Comparison of ENCODE assay signal across 9 mouse cellular contexts in genomic region chr9:48314194-48314593, GRCm38 (mm10). TPM values are rescaled to one million over a fixed set of nuclear protein-coding genes. Genes with fewer than 3 reads are reported as not detected.
DNase-seq lines count a peak whose midpoint lies in the region; ATAC-seq and TF ChIP-seq lines count a peak whose summit lies in the region.
"Had no signal": no experiment of that assay in that cellular context is flagged by ENCODE, and none has a peak within 500 bp of the region (broad histone marks: within the 10 kb centered on the region; RNA-seq: fewer than 3 reads in every experiment).

No protein-coding gene starts in this region.

- ATAC-seq in forebrain, embryonic 14.5 days = no peak
- ATAC-seq in forebrain, embryonic 12.5 days (ENCODE audit: low FRiP score) = no peak
- ATAC-seq in hindbrain, embryonic 13.5 days (ENCODE audit: low FRiP score) = no peak

- H3K27ac ChIP-seq in forebrain, embryonic 14.5 days (ENCODE audit: low read depth, low read length) = no peak overlapping the region
- H3K27ac ChIP-seq in forebrain, embryonic 12.5 days = no peak overlapping the region
- H3K27ac ChIP-seq in hindbrain, embryonic 13.5 days = no peak overlapping the region
- H3K27ac ChIP-seq in small intestine, adult 2 months (ENCODE audit: insufficient read depth, low read depth, low read length) = 0 out of 2 replicates have a peak overlapping the region, but pooled peaks have one; percentile 35
- H3K27ac ChIP-seq: limb, embryonic 13.5 days had no signal

- intact Hi-C loops in left cerebral cortex, postnatal 25 days (cut with DNase I) = no loop called here

- no peak overlapping the region for H3K9ac ChIP-seq in forebrain, embryonic 14.5 days (ENCODE audit: low read length)
- H3K9ac ChIP-seq in forebrain, embryonic 12.5 days = no peak overlapping the region
- H3K9ac ChIP-seq in hindbrain, embryonic 13.5 days = no peak overlapping the region
- H3K9ac ChIP-seq: limb, embryonic 13.5 days had no signal

- no peak overlapping the region for H3K4me3 ChIP-seq in forebrain, embryonic 14.5 days (ENCODE audit: low read depth, low read length)
- no peak overlapping the region for H3K4me3 ChIP-seq in forebrain, embryonic 12.5 days (replicated peaks)
- no peak overlapping the region for H3K4me3 ChIP-seq in hindbrain, embryonic 13.5 days
- H3K4me3 ChIP-seq in small intestine, adult 2 months (ENCODE audit: low read depth, low read length) = no peak overlapping the region
- H3K4me3 ChIP-seq: limb, embryonic 13.5 days had no signal

- no peak for TF ChIP-seq POLR2A in small intestine, adult 2 months (IDR thresholded peaks at IDR 0.05; ENCODE audit: low read depth, low read length)

- TF ChIP-seq CTCF in small intestine, adult 2 months (IDR thresholded peaks at IDR 0.05; ENCODE audit: extremely low read depth, insufficient read length, insufficient replicate concordance, low read depth, low read length) = no peak

- H3K4me2 ChIP-seq in forebrain, embryonic 14.5 days (ENCODE audit: low read length) = no peak overlapping the region
- H3K4me2 ChIP-seq in forebrain, embryonic 12.5 days = no peak overlapping the region
- peak overlapping the region; percentile 4; the same call in 1 of the 2 replicates for H3K4me2 ChIP-seq in hindbrain, embryonic 13.5 days
- H3K4me2 ChIP-seq: limb, embryonic 13.5 days had no signal

- H3K4me1 ChIP-seq in forebrain, embryonic 14.5 days (ENCODE audit: control insufficient read depth, insufficient read depth, low read length) = peaks cover 4% of the 10 kb centered on the region; the same call in 1 of the 2 replicates
- peaks cover 8% of the 10 kb centered on the region; the same call in 1 of the 2 replicates for H3K4me1 ChIP-seq in forebrain, embryonic 12.5 days
- 0 out of 2 replicates have a peak, but pooled peaks cover 3% of the 10 kb centered on the region for H3K4me1 ChIP-seq in hindbrain, embryonic 13.5 days (replicated peaks)
- H3K4me1 ChIP-seq in small intestine, adult 2 months (ENCODE audit: control insufficient read depth, insufficient read depth, insufficient read length, low read length) = no peaks in the 10 kb centered on the region
- H3K4me1 ChIP-seq: limb, embryonic 13.5 days had no signal

- H3K27me3 ChIP-seq in forebrain, embryonic 14.5 days (replicated peaks; ENCODE audit: control insufficient read depth, insufficient read depth, low read length) = no peaks in the 10 kb centered on the region
- no peaks in the 10 kb centered on the region for H3K27me3 ChIP-seq in forebrain, embryonic 12.5 days
- H3K27me3 ChIP-seq in hindbrain, embryonic 13.5 days = peaks cover 13% of the 10 kb centered on the region; the same call in 1 of the 2 replicates
- no peaks in the 10 kb centered on the region for H3K27me3 ChIP-seq in small intestine, adult 2 months (ENCODE audit: control insufficient read depth, insufficient read depth, low read length)
- H3K27me3 ChIP-seq: limb, embryonic 13.5 days had no signal

- peak; percentile 50 for DNase-seq in forebrain, embryonic 14.5 days (ENCODE audit: low spot score)
- DNase-seq in brain, embryonic 18.5 days (ENCODE audit: low read depth, low spot score) = peak; percentile 32
- DNase-seq in left cerebral cortex, postnatal 25 days (ENCODE audit: low spot score in 2 of 2) = peak; percentile 6 to 21
- DNase-seq in thymus, postnatal 25 days = no peak
- DNase-seq in cerebellum, adult 18-20 months = no peak

- no peaks in the 10 kb centered on the region for H3K9me3 ChIP-seq in forebrain, embryonic 14.5 days (replicated peaks; ENCODE audit: control insufficient read depth, low read length)
- H3K9me3 ChIP-seq in forebrain, embryonic 12.5 days = no peaks in the 10 kb centered on the region
- H3K9me3 ChIP-seq in hindbrain, embryonic 13.5 days = no peaks in the 10 kb centered on the region
- H3K9me3 ChIP-seq: limb, embryonic 13.5 days had no signal

- 13% methylated on average over 3 of the region's 3 CpGs for WGBS in forebrain, embryonic 14.5 days
- WGBS in forebrain, embryonic 12.5 days = 20% methylated on average over 3 of the region's 3 CpGs
- 11% methylated on average over 3 of the region's 3 CpGs for WGBS in hindbrain, embryonic 13.5 days
- WGBS in small intestine, adult 2 months = 67% methylated on average over 3 of the region's 3 CpGs

- no peaks in the 10 kb centered on the region for H3K36me3 ChIP-seq in forebrain, embryonic 14.5 days (ENCODE audit: control insufficient read depth, insufficient read depth, low read length)
- H3K36me3 ChIP-seq in forebrain, embryonic 12.5 days (replicated peaks) = no peaks in the 10 kb centered on the region
- H3K36me3 ChIP-seq in hindbrain, embryonic 13.5 days = no peaks in the 10 kb centered on the region
- H3K36me3 ChIP-seq in small intestine, adult 2 months (ENCODE audit: control insufficient read depth, insufficient read depth, low read length) = no peaks in the 10 kb centered on the region
- H3K36me3 ChIP-seq: limb, embryonic 13.5 days had no signal

RNA-seq across cellular contexts. Expression of gene Nxpe2, which starts 39.1 kb away (rescaled TPM):
- polyA plus RNA-seq in forebrain, embryonic 14.5 days (2014; fragmentation: Nextera tagmentation; extraction: Ambion mirVana) = 0.26 and 0.53 TPM in 2 replicates
- 0.42 and 0.60 TPM in 2 replicates for polyA plus RNA-seq in forebrain, embryonic 12.5 days (2016; fragmentation: Nextera tagmentation; extraction: Ambion mirVana)
- 0.30 and 0.91 TPM in 2 replicates for polyA plus RNA-seq in hindbrain, embryonic 13.5 days (2015; fragmentation: Nextera tagmentation; extraction: Ambion mirVana)
- total RNA-seq in left cerebral cortex, postnatal 25 days (2021) = under 1 TPM; 0.18 to 0.57 TPM
- polyA plus RNA-seq in small intestine, adult 2 months (2012; rRNA removed) = 0.52 TPM in 1 of 2 replicates, not detected in the other

Comparison
In these comparisons a context has a peak if more than half of its experiments do, and no peak if none do; other contexts are left out.
1. DNase-seq: peak in forebrain, embryonic 14.5 days (single experiment), brain, embryonic 18.5 days (single experiment) and left cerebral cortex, postnatal 25 days (2 of 2); none in thymus, postnatal 25 days (single experiment) and cerebellum, adult 18-20 months (0 of 2).